Mouse (Mus musculus): ENCODE data around the gene Gpatch3. TPM values are rescaled to one million over a fixed set of nuclear protein-coding genes. Genes with fewer than 3 reads are reported as not detected.

The Gpatch3 gene
- polyA plus RNA-seq, 1 experiment from 2014 or later, result 8.0 TPM

- H3K4me1 ChIP-seq (ENCODE audit: insufficient read depth), result 0 out of 2 replicates have a peak, but pooled peaks cover 2% of the 10 kb centered on the region
- DNase-seq (no peak), ATAC-seq (ENCODE audit: insufficient read depth) (no peak)
- no peak overlapping the region for H3K9ac ChIP-seq
- no peak overlapping the region for H3K4me2 ChIP-seq
- H3K27me3 ChIP-seq (ENCODE audit: insufficient read depth, low read length), result no peaks in the 10 kb centered on the region
- peaks cover 29% of the 10 kb centered on the region for H3K36me3 ChIP-seq (ENCODE audit: insufficient read depth)
- H3K4me3 ChIP-seq (ENCODE audit: low read depth, low read length), result no peak overlapping the region
- WGBS, result 49% methylated on average over 5 of the region's 5 CpGs
- H3K9me3 ChIP-seq (ENCODE audit: low read depth, low read length), result no peaks in the 10 kb centered on the region
- peak overlapping the region; percentile 80; the same call in 1 of the 2 replicates for H3K27ac ChIP-seq (ENCODE audit: low read depth)
- TF ChIP-seq CTCF (IDR thresholded peaks at IDR 0.05; ENCODE audit: low read depth), result no peak
These were observed 51.7 kb downstream of the Gpatch3 start for GRCm38 (mm10) chr4:133626221-133626620.

DNA sequence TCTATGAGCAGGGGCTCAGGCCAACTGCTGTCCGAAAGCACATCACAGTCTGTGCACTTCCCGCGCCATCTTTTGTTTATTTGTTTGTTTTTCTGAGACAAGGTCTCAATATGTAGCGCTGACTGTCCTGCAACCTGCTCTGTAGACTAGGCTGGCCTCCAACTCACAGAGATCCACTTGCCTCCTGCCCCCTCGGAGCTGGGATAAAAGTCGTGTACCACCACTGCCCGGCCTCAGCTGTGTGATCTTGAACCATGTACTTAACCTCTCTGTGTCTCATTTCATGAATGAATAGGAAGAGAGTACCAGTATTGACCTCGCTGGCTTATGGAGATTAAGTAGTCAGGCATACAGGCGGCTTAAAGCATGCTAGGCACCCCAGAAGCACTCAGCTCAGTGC lies 52.1 kb downstream of the Gpatch3 start:
- ATAC-seq (ENCODE audit: insufficient read depth) (no peak), DNase-seq (no peak)
- H3K9ac ChIP-seq, result no peak overlapping the region
- H3K4me2 ChIP-seq, result no peak overlapping the region
- no peak overlapping the region for H3K4me3 ChIP-seq (ENCODE audit: low read depth, low read length)
- no peaks in the 10 kb centered on the region for H3K9me3 ChIP-seq (ENCODE audit: low read depth, low read length)
- WGBS, result 87% methylated on average over 9 of the region's 9 CpGs
- no peak for TF ChIP-seq CTCF (IDR thresholded peaks at IDR 0.05; ENCODE audit: low read depth)
- no peaks in the 10 kb centered on the region for H3K27me3 ChIP-seq (ENCODE audit: insufficient read depth, low read length)
- H3K4me1 ChIP-seq (ENCODE audit: insufficient read depth), result 0 out of 2 replicates have a peak, but pooled peaks cover 2% of the 10 kb centered on the region
- peak overlapping the region; percentile 80; the same call in 1 of the 2 replicates for H3K27ac ChIP-seq (ENCODE audit: low read depth)
- H3K36me3 ChIP-seq (ENCODE audit: insufficient read depth), result peaks cover 29% of the 10 kb centered on the region

DNA sequence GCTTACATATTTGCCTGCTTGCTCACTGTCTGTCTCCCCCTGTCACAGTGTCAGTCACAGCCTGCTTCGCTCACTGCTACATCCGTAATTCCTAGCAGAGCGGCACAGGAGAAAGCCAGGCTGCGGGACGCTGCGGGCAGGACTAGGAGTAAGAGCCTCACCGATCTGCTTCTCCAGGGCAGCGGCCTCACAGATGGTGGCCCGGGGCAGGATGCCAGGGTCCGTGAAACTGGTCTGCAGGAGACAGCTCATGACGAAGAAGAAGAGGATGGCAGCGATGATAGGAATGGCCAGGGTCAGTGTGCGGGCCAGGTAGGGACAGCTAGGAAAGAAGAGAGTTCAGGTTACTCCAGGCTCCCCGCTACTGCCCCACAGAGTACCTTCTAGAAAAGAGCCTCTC lies 52.5 kb downstream of the Gpatch3 start:
- Histone ChIP-seq H3K27ac (ENCODE audit: low read depth) (no peak overlapping the region), H3K9me3 (ENCODE audit: low read depth, low read length) (no peaks in the 10 kb centered on the region), H3K27me3 (ENCODE audit: insufficient read depth, low read length) (no peaks in the 10 kb centered on the region), H3K9ac (no peak overlapping the region), H3K4me2 (no peak overlapping the region), H3K36me3 (ENCODE audit: insufficient read depth) (peaks cover 29% of the 10 kb centered on the region), H3K4me1 (ENCODE audit: insufficient read depth) (0 out of 2 replicates have a peak, but pooled peaks cover 2% of the 10 kb centered on the region), H3K4me3 (ENCODE audit: low read depth, low read length) (no peak overlapping the region)
- DNase-seq (no peak), ATAC-seq (ENCODE audit: insufficient read depth) (no peak)
- no peak for TF ChIP-seq CTCF (IDR thresholded peaks at IDR 0.05; ENCODE audit: low read depth)
- WGBS, result 91% methylated on average over 14 of the region's 14 CpGs

GRCm38 (mm10) chr4:133628517-133628916 lies 54.0 kb downstream of the Gpatch3 start:
- DNase-seq (no peak), ATAC-seq (ENCODE audit: insufficient read depth) (no peak)
- Histone ChIP-seq H3K36me3 (ENCODE audit: insufficient read depth) (peaks cover 29% of the 10 kb centered on the region), H3K9me3 (ENCODE audit: low read depth, low read length) (no peaks in the 10 kb centered on the region), H3K9ac (no peak overlapping the region), H3K4me2 (no peak overlapping the region), H3K27ac (ENCODE audit: low read depth) (no peak overlapping the region), H3K27me3 (ENCODE audit: insufficient read depth, low read length) (no peaks in the 10 kb centered on the region), H3K4me1 (ENCODE audit: insufficient read depth) (0 out of 2 replicates have a peak, but pooled peaks cover 2% of the 10 kb centered on the region), H3K4me3 (ENCODE audit: low read depth, low read length) (no peak overlapping the region)
- TF ChIP-seq CTCF (IDR thresholded peaks at IDR 0.05; ENCODE audit: low read depth), result no peak
- WGBS, result 75% methylated on average over 2 of the region's 2 CpGs

- ATAC-seq (ENCODE audit: insufficient read depth), result no peak
- WGBS, result 80% methylated on average over 7 of the region's 7 CpGs
- peaks cover 24% of the 10 kb centered on the region for H3K36me3 ChIP-seq (ENCODE audit: insufficient read depth)
- H3K4me1 ChIP-seq (ENCODE audit: insufficient read depth), result 0 out of 2 replicates have a peak, but pooled peaks cover 2% of the 10 kb centered on the region
- no peak for TF ChIP-seq CTCF (IDR thresholded peaks at IDR 0.05; ENCODE audit: low read depth)
- no peak overlapping the region for H3K4me3 ChIP-seq (ENCODE audit: low read depth, low read length)
- no peak overlapping the region for H3K27ac ChIP-seq (ENCODE audit: low read depth)
- H3K27me3 ChIP-seq (ENCODE audit: insufficient read depth, low read length), result no peaks in the 10 kb centered on the region
- H3K9ac ChIP-seq, result no peak overlapping the region
- no peak for DNase-seq
- H3K9me3 ChIP-seq (ENCODE audit: low read depth, low read length), result no peaks in the 10 kb centered on the region
- no peak overlapping the region for H3K4me2 ChIP-seq
These were observed 54.6 kb downstream of the Gpatch3 start for GRCm38 (mm10) chr4:133629191-133629590.

DNA sequence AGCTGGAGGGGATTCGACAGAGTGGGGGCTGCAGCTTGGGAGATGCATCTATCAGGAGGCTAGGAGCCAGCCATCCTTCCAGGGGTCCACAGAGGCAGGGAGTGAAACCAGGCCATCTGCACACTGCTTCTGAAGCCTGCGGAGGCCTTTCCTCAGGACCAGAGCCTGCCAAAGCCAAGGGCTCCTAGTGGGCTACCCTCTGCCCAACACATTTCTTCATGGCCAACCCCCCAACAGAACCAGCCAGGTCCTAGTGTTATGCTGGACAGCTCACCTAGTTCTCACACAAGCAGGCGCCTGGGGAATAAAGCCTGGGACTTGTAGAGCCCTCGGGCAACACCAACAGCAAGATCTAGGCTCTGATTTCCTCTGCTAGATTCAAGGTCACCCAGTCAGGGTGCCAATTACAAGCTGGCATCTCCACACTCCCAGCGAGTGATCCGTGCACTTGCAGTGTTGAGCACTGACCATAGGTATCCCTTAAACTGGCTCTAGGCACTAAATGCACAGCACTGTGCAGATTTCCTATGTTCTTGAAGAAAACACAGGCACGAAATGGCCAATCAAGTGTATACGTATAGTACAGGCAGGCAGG lies 55.9 kb downstream of the Gpatch3 start:
- 88% methylated on average over 8 of the region's 8 CpGs for WGBS
- no peak for TF ChIP-seq CTCF (IDR thresholded peaks at IDR 0.05; ENCODE audit: low read depth)
- H3K9ac ChIP-seq, result no peak overlapping the region
- ATAC-seq (ENCODE audit: insufficient read depth) (no peak), DNase-seq (no peak)
- H3K4me1 ChIP-seq (ENCODE audit: insufficient read depth), result 0 out of 2 replicates have a peak, but pooled peaks cover 2% of the 10 kb centered on the region
- no peak overlapping the region for H3K27ac ChIP-seq (ENCODE audit: low read depth)
- no peaks in the 10 kb centered on the region for H3K27me3 ChIP-seq (ENCODE audit: insufficient read depth, low read length)
- H3K4me3 ChIP-seq (ENCODE audit: low read depth, low read length), result no peak overlapping the region
- H3K36me3 ChIP-seq (ENCODE audit: insufficient read depth), result peaks cover 14% of the 10 kb centered on the region
- H3K9me3 ChIP-seq (ENCODE audit: low read depth, low read length), result no peaks in the 10 kb centered on the region
- H3K4me2 ChIP-seq, result no peak overlapping the region

DNA sequence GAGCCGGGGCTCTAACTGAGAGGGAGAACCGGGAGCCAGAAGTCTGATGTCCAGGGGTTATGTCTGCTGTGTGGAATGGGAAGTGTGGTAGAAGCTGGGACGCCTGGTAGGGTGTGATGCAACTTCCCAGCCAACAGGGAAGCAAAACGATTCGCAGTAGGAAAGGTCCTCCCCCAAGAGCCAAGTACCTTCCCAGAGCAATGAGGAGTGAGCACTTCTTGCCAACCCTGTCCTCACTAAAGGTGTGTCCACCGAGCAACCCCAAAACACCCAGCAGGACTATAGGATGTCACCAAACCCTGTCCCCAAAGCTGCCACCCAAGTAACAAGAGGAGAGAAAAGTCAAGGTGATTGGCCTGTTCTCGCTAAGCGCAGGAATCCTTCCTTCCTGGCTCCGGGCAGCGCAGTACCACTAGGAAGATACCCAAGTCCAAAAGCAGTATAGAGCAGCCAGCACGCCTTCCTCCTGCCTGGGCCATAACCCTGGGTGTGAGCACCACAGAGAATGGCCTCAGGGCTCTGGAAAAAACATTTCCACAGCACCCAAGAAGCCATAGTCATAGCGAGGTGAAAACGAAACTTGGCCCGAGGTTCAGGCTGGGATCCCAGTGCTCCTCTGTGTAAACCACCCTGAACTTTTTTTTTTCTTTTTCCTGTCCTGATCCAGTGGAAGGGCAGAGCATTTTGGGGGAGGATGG lies 56.7 kb downstream of the Gpatch3 start:
- TF ChIP-seq CTCF (IDR thresholded peaks at IDR 0.05; ENCODE audit: low read depth), result no peak
- Histone ChIP-seq H3K4me3 (ENCODE audit: low read depth, low read length) (0 out of 2 replicates have a peak overlapping the region, but pooled peaks have one; percentile 79), H3K4me1 (ENCODE audit: insufficient read depth) (0 out of 2 replicates have a peak, but pooled peaks cover 2% of the 10 kb centered on the region), H3K27ac (ENCODE audit: low read depth) (no peak overlapping the region), H3K4me2 (peak overlapping the region; percentile 92), H3K9ac (0 out of 2 replicates have a peak overlapping the region, but pooled peaks have one; percentile 14), H3K27me3 (ENCODE audit: insufficient read depth, low read length) (no peaks in the 10 kb centered on the region), H3K36me3 (ENCODE audit: insufficient read depth) (peaks cover 6% of the 10 kb centered on the region), H3K9me3 (ENCODE audit: low read depth, low read length) (no peaks in the 10 kb centered on the region)
- DNase-seq (no peak), ATAC-seq (ENCODE audit: insufficient read depth) (no peak)
- WGBS, result 80% methylated on average over 14 of the region's 14 CpGs
